In genomic region chr10:80858350-80858935, GRCm38 (mm10) we compare ENCODE assay signal across 14 mouse cellular contexts. TPM values are rescaled to one million over a fixed set of nuclear protein-coding genes. Genes with fewer than 3 reads are reported as not detected.
DNase-seq lines count a peak whose midpoint lies in the region; ATAC-seq lines count a peak whose summit lies in the region.
"Had no signal": no experiment of that assay in that cellular context is flagged by ENCODE, and none has a peak within 500 bp of the region (broad histone marks: within the 10 kb centered on the region; RNA-seq: fewer than 3 reads in every experiment).

No protein-coding gene starts in this region.

- H3K4me1 ChIP-seq in hindbrain, embryonic 10.5 days (replicated peaks) = peaks cover 50% of the 10 kb centered on the region
- H3K4me1 ChIP-seq in hindbrain, embryonic 16.5 days (ENCODE audit: control insufficient read depth, insufficient read depth, low read depth, low read length) = peaks cover 36% of the 10 kb centered on the region
- H3K4me1 ChIP-seq in hindbrain, embryonic 15.5 days (replicated peaks) = peaks cover 45% of the 10 kb centered on the region

- H3K36me3 ChIP-seq in hindbrain, embryonic 10.5 days = peaks cover 32% of the 10 kb centered on the region
- peaks cover under 1% of the 10 kb centered on the region; the same call in 1 of the 2 replicates for H3K36me3 ChIP-seq in hindbrain, embryonic 16.5 days (ENCODE audit: control insufficient read depth, insufficient read depth, low read length)
- H3K36me3 ChIP-seq in hindbrain, embryonic 15.5 days = peaks cover 20% of the 10 kb centered on the region

- peak overlapping the region; percentile 92; the same call in 1 of the 2 replicates for H3K27ac ChIP-seq in hindbrain, embryonic 10.5 days
- no peak overlapping the region; the same call in 1 of the 2 replicates for H3K27ac ChIP-seq in hindbrain, embryonic 16.5 days (ENCODE audit: low read depth, low read length)
- 0 out of 2 replicates have a peak overlapping the region, but pooled peaks have one; percentile 62 for H3K27ac ChIP-seq in hindbrain, embryonic 15.5 days (replicated peaks)
- H3K27ac ChIP-seq: limb, embryonic 15.5 days had no signal

- H3K27me3 ChIP-seq in hindbrain, embryonic 10.5 days (ENCODE audit: insufficient read depth, poor library complexity, severe bottlenecking) = no peaks in the 10 kb centered on the region
- no peaks in the 10 kb centered on the region for H3K27me3 ChIP-seq in hindbrain, embryonic 16.5 days (replicated peaks; ENCODE audit: control insufficient read depth, insufficient read depth, low read length)
- H3K27me3 ChIP-seq in hindbrain, embryonic 15.5 days = no peaks in the 10 kb centered on the region
- H3K27me3 ChIP-seq: CH12.LX; limb, embryonic 15.5 days had no signal

- no peaks in the 10 kb centered on the region for H3K9me3 ChIP-seq in hindbrain, embryonic 10.5 days
- H3K9me3 ChIP-seq in hindbrain, embryonic 16.5 days (ENCODE audit: control insufficient read depth, low read length) = no peaks in the 10 kb centered on the region
- no peaks in the 10 kb centered on the region for H3K9me3 ChIP-seq in hindbrain, embryonic 15.5 days
- H3K9me3 ChIP-seq: limb, embryonic 15.5 days had no signal

- 79% methylated on average over 7 of the region's 7 CpGs for WGBS in hindbrain, embryonic 10.5 days
- 85% methylated on average over 7 of the region's 7 CpGs for WGBS in hindbrain, embryonic 16.5 days
- WGBS in hindbrain, embryonic 15.5 days = 82% methylated on average over 7 of the region's 7 CpGs

- DNase-seq in hindbrain, embryonic 10.5 days (ENCODE audit: low spot score) = no peak
- DNase-seq in c-Kit-negative CD71-positive TER-119-positive erythroid progenitor cells, embryonic 14.5 days (ENCODE audit: low read depth, low spot score) = peak; percentile 89
- DNase-seq in MN1 (ENCODE audit: low spot score) = no peak
- no peak for DNase-seq in left cerebral cortex, adult 18-20 months (ENCODE audit: low spot score in 2 of 2)
- DNase-seq: adrenal gland, adult 2 months; gastrocnemius, postnatal 14 days; kidney, adult 9 months; thymus, postnatal 25 days had no signal

- H3K4me3 ChIP-seq in hindbrain, embryonic 10.5 days = peak overlapping the region; percentile 79
- no peak overlapping the region for H3K4me3 ChIP-seq in hindbrain, embryonic 16.5 days (ENCODE audit: low read length)
- no peak overlapping the region for H3K4me3 ChIP-seq in hindbrain, embryonic 15.5 days
- H3K4me3 ChIP-seq: limb, embryonic 15.5 days had no signal

- H3K9ac ChIP-seq in hindbrain, embryonic 16.5 days (ENCODE audit: low read depth, low read length) = no peak overlapping the region; the same call in 1 of the 2 replicates
- H3K9ac ChIP-seq in hindbrain, embryonic 15.5 days = no peak overlapping the region
- H3K9ac ChIP-seq: limb, embryonic 15.5 days had no signal

- ATAC-seq in hindbrain, embryonic 16.5 days = no peak
- ATAC-seq in hindbrain, embryonic 15.5 days (ENCODE audit: low FRiP score, low read depth) = no peak
- peak; percentile 63 for ATAC-seq in megakaryocyte progenitor cell, adult 5-6 weeks (replicated peaks; ENCODE audit: poor library complexity)
- ATAC-seq in granulocyte monocyte progenitor cell, adult 5-6 weeks (replicated peaks; ENCODE audit: poor library complexity, severe bottlenecking) = no peak

- H3K4me2 ChIP-seq in hindbrain, embryonic 16.5 days (ENCODE audit: low read length) = no peak overlapping the region
- H3K4me2 ChIP-seq in hindbrain, embryonic 15.5 days = no peak overlapping the region
- H3K4me2 ChIP-seq: limb, embryonic 15.5 days had no signal

RNA-seq across cellular contexts. Expression of gene Sppl2b, which starts 3.4 kb away (rescaled TPM):
- polyA plus RNA-seq in hindbrain, embryonic 10.5 days (2016; fragmentation: Nextera tagmentation; extraction: Ambion mirVana) = 46.3 and 52.9 TPM in 2 replicates
- polyA plus RNA-seq in hindbrain, embryonic 16.5 days (2015; fragmentation: Nextera tagmentation; extraction: Ambion mirVana) = 92.4 and 97.5 TPM in 2 replicates
- 76.8 and 87.4 TPM in 2 replicates for polyA plus RNA-seq in hindbrain, embryonic 15.5 days (2015; fragmentation: Nextera tagmentation; extraction: Ambion mirVana)
- 17.7 and 18.2 TPM in 2 replicates for total RNA-seq in megakaryocyte progenitor cell, adult 5-6 weeks (2015)
- total RNA-seq in megakaryocyte progenitor cell, adult 5-6 weeks (2017) = 29.4 and 39.4 TPM in 2 replicates
- 15.2 and 20.9 TPM in 2 replicates for total RNA-seq in granulocyte monocyte progenitor cell, adult 5-6 weeks (2014; fragmentation: Nextera tagmentation)
- total RNA-seq in granulocyte monocyte progenitor cell, adult 5-6 weeks (2017) = 12.2 and 14.1 TPM in 2 replicates
- 10 to 100 TPM; 45.6 to 53.7 TPM for total RNA-seq in left cerebral cortex, adult 18-20 months (2021)

RNA-seq across cellular contexts. Expression of gene Lsm7, which starts 3.4 kb away (rescaled TPM):
- polyA plus RNA-seq in hindbrain, embryonic 10.5 days (2016; fragmentation: Nextera tagmentation; extraction: Ambion mirVana) = 314 and 327 TPM in 2 replicates
- 197 and 208 TPM in 2 replicates for polyA plus RNA-seq in hindbrain, embryonic 16.5 days (2015; fragmentation: Nextera tagmentation; extraction: Ambion mirVana)
- 210 and 228 TPM in 2 replicates for polyA plus RNA-seq in hindbrain, embryonic 15.5 days (2015; fragmentation: Nextera tagmentation; extraction: Ambion mirVana)
- total RNA-seq in megakaryocyte progenitor cell, adult 5-6 weeks (2015) = 125 and 137 TPM in 2 replicates
- total RNA-seq in megakaryocyte progenitor cell, adult 5-6 weeks (2017) = 307 and 354 TPM in 2 replicates
- 207 and 210 TPM in 2 replicates for total RNA-seq in granulocyte monocyte progenitor cell, adult 5-6 weeks (2014; fragmentation: Nextera tagmentation)
- total RNA-seq in granulocyte monocyte progenitor cell, adult 5-6 weeks (2017) = 378 and 439 TPM in 2 replicates
- 10 to 100 TPM; 34.8 to 48.8 TPM for total RNA-seq in left cerebral cortex, adult 18-20 months (2021)

RNA-seq across cellular contexts. Expression of gene Tmprss9, which starts 13.2 kb away (rescaled TPM):
- 0.04 and 0.14 TPM in 2 replicates for polyA plus RNA-seq in hindbrain, embryonic 10.5 days (2016; fragmentation: Nextera tagmentation; extraction: Ambion mirVana)
- 0.13 and 0.27 TPM in 2 replicates for polyA plus RNA-seq in hindbrain, embryonic 16.5 days (2015; fragmentation: Nextera tagmentation; extraction: Ambion mirVana)
- 0.22 and 0.33 TPM in 2 replicates for polyA plus RNA-seq in hindbrain, embryonic 15.5 days (2015; fragmentation: Nextera tagmentation; extraction: Ambion mirVana)
- not detected in 2 replicates for total RNA-seq in megakaryocyte progenitor cell, adult 5-6 weeks (2015)
- not detected in 2 replicates for total RNA-seq in megakaryocyte progenitor cell, adult 5-6 weeks (2017)
- total RNA-seq in granulocyte monocyte progenitor cell, adult 5-6 weeks (2014; fragmentation: Nextera tagmentation) = not detected in 2 replicates
- total RNA-seq in granulocyte monocyte progenitor cell, adult 5-6 weeks (2017) = not detected in 2 replicates
- under 1 TPM; 0.12 to 0.26 TPM for total RNA-seq in left cerebral cortex, adult 18-20 months (2021)
- total RNA-seq: adrenal gland, adult 2 months had no signal
- polyA plus RNA-seq: limb, embryonic 15.5 days had no signal

RNA-seq across cellular contexts. Expression of gene Lingo3, which starts 14.6 kb away (rescaled TPM):
- polyA plus RNA-seq in hindbrain, embryonic 10.5 days (2016; fragmentation: Nextera tagmentation; extraction: Ambion mirVana) = 0.61 and 0.93 TPM in 2 replicates
- polyA plus RNA-seq in hindbrain, embryonic 16.5 days (2015; fragmentation: Nextera tagmentation; extraction: Ambion mirVana) = 22.1 and 23.3 TPM in 2 replicates
- 15.8 and 18.5 TPM in 2 replicates for polyA plus RNA-seq in hindbrain, embryonic 15.5 days (2015; fragmentation: Nextera tagmentation; extraction: Ambion mirVana)
- not detected in 2 replicates for total RNA-seq in megakaryocyte progenitor cell, adult 5-6 weeks (2015)
- not detected in 2 replicates for total RNA-seq in megakaryocyte progenitor cell, adult 5-6 weeks (2017)
- 0.21 TPM in 1 of 2 replicates, not detected in the other for total RNA-seq in granulocyte monocyte progenitor cell, adult 5-6 weeks (2014; fragmentation: Nextera tagmentation)
- total RNA-seq in granulocyte monocyte progenitor cell, adult 5-6 weeks (2017) = 0.15 TPM in 1 of 2 replicates, not detected in the other
- total RNA-seq in left cerebral cortex, adult 18-20 months (2021) = 10 to 100 TPM; 35.4 to 45.0 TPM

RNA-seq across cellular contexts. Expression of gene Oaz1, which starts 32.0 kb away (rescaled TPM):
- 2,287 and 2,328 TPM in 2 replicates for polyA plus RNA-seq in hindbrain, embryonic 10.5 days (2016; fragmentation: Nextera tagmentation; extraction: Ambion mirVana)
- 1,272 and 1,293 TPM in 2 replicates for polyA plus RNA-seq in hindbrain, embryonic 16.5 days (2015; fragmentation: Nextera tagmentation; extraction: Ambion mirVana)
- 1,303 and 1,311 TPM in 2 replicates for polyA plus RNA-seq in hindbrain, embryonic 15.5 days (2015; fragmentation: Nextera tagmentation; extraction: Ambion mirVana)
- total RNA-seq in megakaryocyte progenitor cell, adult 5-6 weeks (2015) = 1,168 and 1,276 TPM in 2 replicates
- total RNA-seq in megakaryocyte progenitor cell, adult 5-6 weeks (2017) = 222 and 291 TPM in 2 replicates
- 1,332 and 1,363 TPM in 2 replicates for total RNA-seq in granulocyte monocyte progenitor cell, adult 5-6 weeks (2014; fragmentation: Nextera tagmentation)
- total RNA-seq in granulocyte monocyte progenitor cell, adult 5-6 weeks (2017) = 324 and 374 TPM in 2 replicates
- total RNA-seq in left cerebral cortex, adult 18-20 months (2021) = 100 to 1,000 TPM; 517 to 561 TPM
